Mouse (Mus musculus) megakaryocyte, embryonic 14.5 days (primary cell): Measurements from ENCODE around the gene Zfp873.
"Not testable (repeated sequence)": the region's sequence is repeated elsewhere in the genome, so short reads cannot be mapped to it uniquely, and the experiment has no call there.

Experiments used
- FLI1 ChIP-seq: IDR thresholded peaks from 2 replicates; pipeline ENCODE4 v1.6.1; 2012; ENCODE audit warnings: low read length, inconsistent platforms, mixed read lengths
- GATA1 ChIP-seq: IDR thresholded peaks from 3 replicates; pipeline ENCODE4 v1.6.1; 2012; ENCODE audit warnings: mixed read lengths, low read length, inconsistent platforms, borderline replicate concordance

GRCm38 (mm10) chr10:82004822-82005221 lies 43.1 kb upstream of the Zfp873 start:
- TF ChIP-seq GATA1, FLI1: not testable (repeated sequence)
